Comparison of ENCODE assay signal across 15 mouse cellular contexts in genomic region chr14:22609261-22610245, GRCm38 (mm10).
A peak's percentile ranks its signal among the peaks of the same experiment; 100 is the strongest.
DNase-seq lines count a peak whose midpoint lies in the region; ATAC-seq lines count a peak whose summit lies in the region.
"Had no signal": no experiment of that assay in that cellular context is flagged by ENCODE, and none has a peak within 500 bp of the region (broad histone marks: within the 10 kb centered on the region; RNA-seq: fewer than 3 reads in every experiment).

No protein-coding gene starts in this region.

- intact Hi-C loops in gastrocnemius, postnatal 14 days (cut with DNase I; ENCODE audit: low total_unique reads), result loop anchor here (10.0 kb wide), 1 partner anchor 465 kb away; no protein-coding TSS in a partner anchor
- intact Hi-C loops in left cerebral cortex, postnatal 4 days (cut with DNase I), result no loop called here

- H3K4me1 ChIP-seq in limb, embryonic 15.5 days, result peaks cover 12% of the 10 kb centered on the region
- H3K4me1 ChIP-seq: hindbrain, embryonic 12.5 days; liver, embryonic 12.5 days; midbrain, embryonic 12.5 days; neural tube, embryonic 12.5 days had no signal

- H3K9ac ChIP-seq in limb, embryonic 15.5 days, result no peak overlapping the region
- H3K9ac ChIP-seq: hindbrain, embryonic 12.5 days; liver, embryonic 12.5 days; midbrain, embryonic 12.5 days; neural tube, embryonic 12.5 days had no signal

- no peaks in the 10 kb centered on the region for H3K27me3 ChIP-seq in limb, embryonic 15.5 days
- H3K27me3 ChIP-seq: hindbrain, embryonic 12.5 days; liver, embryonic 12.5 days; midbrain, embryonic 12.5 days; neural tube, embryonic 12.5 days had no signal

- ATAC-seq in limb, embryonic 15.5 days (ENCODE audit: insufficient number of reproducible peaks, low FRiP score, low TSS enrichment, low read depth), result 0 out of 2 replicates have a peak, but pooled peaks have one; percentile 40
- ATAC-seq: liver, embryonic 12.5 days had no signal

- WGBS in limb, embryonic 15.5 days, result 24% methylated on average over 13 of the region's 13 CpGs

- peak; percentile 24 for DNase-seq in gastrocnemius, postnatal 25 days
- no peak for DNase-seq in gastrocnemius, postnatal 14 days
- DNase-seq in NIH3T3 (ENCODE audit: low read depth), result peak; percentile 88
- DNase-seq in fibroblast of lung, adult 2 months (ENCODE audit: low read depth), result peak; percentile 25
- no peak for DNase-seq in left cerebral cortex, postnatal 4 days
- DNase-seq in cerebellum, adult 9-10 months, result no peak
- DNase-seq: cerebellum, adult 18-20 months; lung, postnatal 14 days; thymus, adult 18-20 months had no signal

- no peaks in the 10 kb centered on the region for H3K36me3 ChIP-seq in limb, embryonic 15.5 days
- H3K36me3 ChIP-seq: hindbrain, embryonic 12.5 days; liver, embryonic 12.5 days; midbrain, embryonic 12.5 days; neural tube, embryonic 12.5 days had no signal

- H3K4me3 ChIP-seq in limb, embryonic 15.5 days, result no peak overlapping the region
- H3K4me3 ChIP-seq: hindbrain, embryonic 12.5 days; liver, embryonic 12.5 days; midbrain, embryonic 12.5 days; neural tube, embryonic 12.5 days had no signal

- no peaks in the 10 kb centered on the region for H3K9me3 ChIP-seq in limb, embryonic 15.5 days
- H3K9me3 ChIP-seq: hindbrain, embryonic 12.5 days; liver, embryonic 12.5 days; midbrain, embryonic 12.5 days; neural tube, embryonic 12.5 days had no signal

- peak overlapping the region; percentile 47; the same call in 1 of the 2 replicates for H3K27ac ChIP-seq in limb, embryonic 15.5 days
- H3K27ac ChIP-seq: hindbrain, embryonic 12.5 days; liver, embryonic 12.5 days; midbrain, embryonic 12.5 days; neural tube, embryonic 12.5 days had no signal

- no peak overlapping the region for H3K4me2 ChIP-seq in limb, embryonic 15.5 days
- H3K4me2 ChIP-seq: heart, embryonic 11.5 days; hindbrain, embryonic 12.5 days; liver, embryonic 12.5 days; midbrain, embryonic 12.5 days; neural tube, embryonic 12.5 days had no signal

Comparison
In these comparisons a context has a peak if more than half of its experiments do, and no peak if none do; other contexts are left out.
1. DNase-seq: peak in gastrocnemius, postnatal 25 days (single experiment), NIH3T3 (single experiment) and fibroblast of lung, adult 2 months (single experiment); none in gastrocnemius, postnatal 14 days (single experiment), left cerebral cortex, postnatal 4 days (single experiment) and cerebellum, adult 9-10 months (single experiment).